Mouse (Mus musculus) small intestine, adult 2 months (tissue): ENCODE data around the gene S100a3.
A peak's percentile ranks its signal among the peaks of the same experiment; 100 is the strongest.

Source experiments
- CTCF ChIP-seq: fragments of 200-500 bp; IDR thresholded peaks from 2 replicates; pipeline ENCODE4 v1.5.1; 2012; ENCODE audit warnings: low read depth, mild to moderate bottlenecking, control low read depth, inconsistent platforms, low read length, moderate library complexity, mixed read lengths; ENCODE audit not compliant: insufficient replicate concordance, insufficient read length; ENCODE audit errors: extremely low read depth
- POLR2A ChIP-seq: fragments of 200-500 bp; IDR thresholded peaks from 2 replicates; pipeline ENCODE4 v1.6.1; 2012; ENCODE audit warnings: low read depth, mild to moderate bottlenecking, control low read depth, inconsistent platforms, low read length, moderate library complexity

DNA sequence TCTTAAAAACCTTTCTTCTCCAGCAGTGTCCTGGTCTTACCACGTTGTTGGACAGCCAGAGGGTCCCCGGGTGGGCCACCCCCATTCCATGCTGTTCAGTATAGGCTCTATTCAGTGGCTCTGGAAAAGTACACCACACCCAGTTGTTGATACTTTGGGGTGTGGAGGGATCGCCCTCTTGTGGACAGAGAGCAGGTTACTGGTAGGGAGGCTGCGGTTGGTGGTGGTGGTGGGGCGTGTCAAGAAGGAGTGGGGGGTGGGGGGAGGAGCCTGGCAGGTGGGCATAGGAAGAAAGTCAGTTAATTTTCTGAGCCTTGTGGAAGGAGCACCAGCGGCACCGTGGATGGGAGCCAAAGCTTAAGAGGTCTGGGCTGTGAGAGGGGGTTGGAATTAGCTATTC lies 55.0 kb downstream of the S100a3 start:
- TF ChIP-seq CTCF (peak; percentile 82; the same call in 1 of the 2 replicates), POLR2A (no peak)
